Mouse (Mus musculus) liver, embryonic 11.5 days (tissue): ENCODE measurements around the gene Cd300lf. TPM values are rescaled to one million over a fixed set of nuclear protein-coding genes. Genes with fewer than 3 reads are reported as not detected.

Source experiments
- ATAC-seq: fragments of 200-750 bp; cut with Nextera tagmentation; replicated peaks from 2 replicates; pipeline ENCODE4 v1.8.0; 2017; ENCODE audit warnings: moderate number of reproducible peaks, mild to moderate bottlenecking, moderate TSS enrichment, moderate library complexity; ENCODE audit not compliant: low FRiP score
- DNase-seq: peaks from one replicate; pipeline ENCODE4 v3.0.0-alpha.2; 2017; ENCODE audit warnings: low spot score
- H3K27ac ChIP-seq: fragments of 300-500 bp; sonication (generic); 2 replicates; pipeline ENCODE4 v1.5.1; 2014; ENCODE audit warnings: mild to moderate bottlenecking, low read depth, low read length, control low read depth
- H3K27me3 ChIP-seq: fragments of 300-500 bp; sonication (generic); replicated peaks from 2 replicates; pipeline ENCODE4 v1.6.1; 2014; ENCODE audit warnings: low read length, mixed read lengths; ENCODE audit not compliant: control insufficient read depth, insufficient read depth
- H3K36me3 ChIP-seq: fragments of 300-500 bp; sonication (generic); 2 replicates; pipeline ENCODE4 v1.6.1; 2014; ENCODE audit warnings: mild to moderate bottlenecking, low read length, moderate library complexity, mixed read lengths; ENCODE audit not compliant: control insufficient read depth, insufficient read depth
- H3K4me1 ChIP-seq: fragments of 300-500 bp; sonication (generic); replicated peaks from 2 replicates; pipeline ENCODE4 v1.6.1; 2014; ENCODE audit warnings: low read length, mixed read lengths; ENCODE audit not compliant: control insufficient read depth, insufficient read depth
- H3K4me2 ChIP-seq: fragments of 300-500 bp; sonication (generic); 2 replicates; pipeline ENCODE4 v1.6.1; 2014; ENCODE audit warnings: mild to moderate bottlenecking, control low read depth, moderate library complexity
- H3K4me3 ChIP-seq: fragments of 300-500 bp; sonication (generic); 2 replicates; pipeline ENCODE4 v1.5.1; 2014; ENCODE audit warnings: low read depth, low read length, control low read depth
- H3K9ac ChIP-seq: fragments of 300-500 bp; sonication (generic); 2 replicates; pipeline ENCODE4 v1.6.1; 2014; ENCODE audit warnings: low read depth, low read length, control low read depth
- H3K9me3 ChIP-seq: fragments of 300-500 bp; sonication (generic); 2 replicates; pipeline ENCODE4 v1.6.1; 2016; ENCODE audit warnings: low read length, inconsistent platforms, mixed read lengths; ENCODE audit not compliant: control insufficient read depth
- WGBS: fragments of 180-500 bp; shearing (Covaris S2); extraction: QIAGEN DNeasy Blood & Tissue Kit; methylation state at CpG from one replicate; pipeline ENCODE4 v1.1.7; 2014; 5-methylcytosine and 5-hydroxymethylcytosine counted together
- polyA plus RNA-seq: library from polyadenylated mRNA; unstranded; fragments of >200 nt; fragmentation: Nextera tagmentation; extraction: Ambion mirVana; gene quantifications from 2 replicates; pipeline ENCODE4 v1.2.1, GENCODE M21; 2014

Gene Cd300lf
- polyA plus RNA-seq, 1 experiment from 2014 or later, result 0.63 TPM

GRCm38 (mm10) chr11:115172825-115173287 lies 39.1 kb upstream of the Cd300lf start:
- no peaks in the 10 kb centered on the region; the same call in 1 of the 2 replicates for H3K36me3 ChIP-seq
- no peaks in the 10 kb centered on the region for H3K9me3 ChIP-seq
- peak overlapping the region; percentile 45 for H3K4me2 ChIP-seq
- no peak overlapping the region for H3K9ac ChIP-seq
- no peaks in the 10 kb centered on the region for H3K27me3 ChIP-seq
- H3K27ac ChIP-seq, result 0 out of 2 replicates have a peak overlapping the region, but pooled peaks have one; percentile 3
- H3K4me1 ChIP-seq, result peaks cover 54% of the 10 kb centered on the region
- no peak for DNase-seq
- 34% methylated on average over 4 of the region's 4 CpGs for WGBS
- H3K4me3 ChIP-seq, result no peak overlapping the region
- peak; percentile 45; the same call in 1 of the 2 replicates for ATAC-seq

DNA sequence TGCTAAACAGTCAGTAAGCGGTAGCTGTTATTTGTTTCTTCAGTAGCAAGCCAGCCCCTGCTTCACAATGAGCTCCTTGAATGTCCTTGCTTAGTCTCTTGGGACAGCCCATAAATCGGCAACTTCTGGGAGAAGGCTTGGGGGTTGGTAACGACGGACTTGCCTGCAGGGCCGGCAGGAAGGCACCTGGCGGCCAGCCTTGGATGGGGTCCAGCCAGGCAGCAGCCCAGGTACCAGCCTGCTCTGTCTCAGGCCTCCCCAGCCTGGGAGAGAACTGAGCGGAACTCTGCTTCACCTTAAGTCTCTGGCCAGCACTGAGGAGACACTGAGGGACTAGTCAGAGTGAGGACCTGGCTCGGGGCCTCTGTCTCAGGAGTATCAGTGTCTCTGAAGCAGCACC lies 37.3 kb upstream of the Cd300lf start:
- Histone ChIP-seq H3K9me3 (no peaks in the 10 kb centered on the region), H3K9ac (no peak overlapping the region), H3K4me1 (peaks cover 46% of the 10 kb centered on the region), H3K27me3 (no peaks in the 10 kb centered on the region), H3K4me3 (no peak overlapping the region), H3K4me2 (no peak overlapping the region), H3K27ac (no peak overlapping the region), H3K36me3 (no peaks in the 10 kb centered on the region; the same call in 1 of the 2 replicates)
- WGBS, result 69% methylated on average over 8 of the region's 8 CpGs
- DNase-seq (no peak), ATAC-seq (no peak)

DNA sequence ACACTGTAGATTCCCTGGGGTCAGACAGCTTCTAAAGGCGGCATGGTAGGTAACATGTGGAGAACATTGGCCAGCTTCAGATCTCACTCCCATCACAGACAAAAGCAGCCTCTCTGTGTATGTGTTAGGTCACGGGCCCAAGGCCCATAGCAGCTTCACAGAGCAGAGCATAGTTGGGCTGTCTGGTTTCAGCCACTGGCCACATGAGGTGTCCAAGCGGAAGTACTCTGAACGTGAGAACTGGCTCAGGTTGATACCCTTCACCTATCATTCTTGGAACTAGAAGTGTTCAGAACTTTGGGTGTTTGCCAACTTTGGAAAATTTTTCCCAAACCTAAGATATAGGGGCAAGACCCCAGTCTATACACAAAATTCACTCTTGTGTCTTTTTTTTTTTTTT lies 35.6 kb upstream of the Cd300lf start:
- H3K9me3 ChIP-seq, result no peaks in the 10 kb centered on the region
- peaks cover 43% of the 10 kb centered on the region for H3K4me1 ChIP-seq
- no peak overlapping the region for H3K4me3 ChIP-seq
- WGBS, result 87% methylated on average over 4 of the region's 4 CpGs
- ATAC-seq (no peak), DNase-seq (no peak)
- H3K9ac ChIP-seq, result no peak overlapping the region
- no peak overlapping the region for H3K4me2 ChIP-seq
- H3K27ac ChIP-seq, result no peak overlapping the region
- H3K27me3 ChIP-seq, result no peaks in the 10 kb centered on the region
- no peaks in the 10 kb centered on the region; the same call in 1 of the 2 replicates for H3K36me3 ChIP-seq

GRCm38 (mm10) chr11:115167631-115168249 lies 33.9 kb upstream of the Cd300lf start:
- whole genome bisulfite sequencing, result 75% methylated on average over 8 of the region's 8 CpGs
- no peak for DNase-seq
- Histone ChIP-seq H3K4me3 (no peak overlapping the region), H3K27me3 (no peaks in the 10 kb centered on the region), H3K27ac (no peak overlapping the region), H3K9ac (no peak overlapping the region), H3K4me1 (peaks cover 33% of the 10 kb centered on the region), H3K4me2 (no peak overlapping the region), H3K9me3 (no peaks in the 10 kb centered on the region), H3K36me3 (no peaks in the 10 kb centered on the region; the same call in 1 of the 2 replicates)
- ATAC-seq, result no peak

GRCm38 (mm10) chr11:115166776-115167175 lies 33.0 kb upstream of the Cd300lf start:
- H3K27me3 ChIP-seq, result no peaks in the 10 kb centered on the region
- H3K27ac ChIP-seq, result no peak overlapping the region
- peak overlapping the region; percentile 93 for H3K4me2 ChIP-seq
- H3K9ac ChIP-seq, result no peak overlapping the region
- H3K36me3 ChIP-seq, result no peaks in the 10 kb centered on the region; the same call in 1 of the 2 replicates
- 85% methylated on average over 3 of the region's 3 CpGs for WGBS
- no peaks in the 10 kb centered on the region for H3K9me3 ChIP-seq
- H3K4me1 ChIP-seq, result peaks cover 33% of the 10 kb centered on the region
- ATAC-seq, result no peak
- no peak for DNase-seq
- no peak overlapping the region for H3K4me3 ChIP-seq

GRCm38 (mm10) chr11:115164976-115165374 lies 31.2 kb upstream of the Cd300lf start:
- H3K9me3 ChIP-seq, result no peaks in the 10 kb centered on the region
- peak overlapping the region; percentile 93 for H3K4me2 ChIP-seq
- WGBS, result 9% methylated on average over 9 of the region's 9 CpGs
- ATAC-seq (0 out of 2 replicates have a peak, but pooled peaks have one; percentile 14), DNase-seq (no peak)
- no peaks in the 10 kb centered on the region; the same call in 1 of the 2 replicates for H3K36me3 ChIP-seq
- H3K27me3 ChIP-seq, result no peaks in the 10 kb centered on the region
- peak overlapping the region; percentile 72; the same call in 1 of the 2 replicates for H3K27ac ChIP-seq
- peak overlapping the region; percentile 80 for H3K4me3 ChIP-seq
- peaks cover 38% of the 10 kb centered on the region for H3K4me1 ChIP-seq
- peak overlapping the region; percentile 74 for H3K9ac ChIP-seq

GRCm38 (mm10) chr11:115164341-115164975 lies 30.7 kb upstream of the Cd300lf start:
- peak overlapping the region; percentile 74 for H3K9ac ChIP-seq
- 0% methylated on average over 13 of the region's 14 CpGs for WGBS
- no peaks in the 10 kb centered on the region for H3K9me3 ChIP-seq
- H3K36me3 ChIP-seq, result no peaks in the 10 kb centered on the region; the same call in 1 of the 2 replicates
- DNase-seq, result no peak
- H3K27ac ChIP-seq, result peak overlapping the region; percentile 72
- H3K27me3 ChIP-seq, result no peaks in the 10 kb centered on the region
- peaks cover 38% of the 10 kb centered on the region for H3K4me1 ChIP-seq
- peak overlapping the region; percentile 93 for H3K4me2 ChIP-seq
- no peak for ATAC-seq
- H3K4me3 ChIP-seq, result peak overlapping the region; percentile 80

DNA sequence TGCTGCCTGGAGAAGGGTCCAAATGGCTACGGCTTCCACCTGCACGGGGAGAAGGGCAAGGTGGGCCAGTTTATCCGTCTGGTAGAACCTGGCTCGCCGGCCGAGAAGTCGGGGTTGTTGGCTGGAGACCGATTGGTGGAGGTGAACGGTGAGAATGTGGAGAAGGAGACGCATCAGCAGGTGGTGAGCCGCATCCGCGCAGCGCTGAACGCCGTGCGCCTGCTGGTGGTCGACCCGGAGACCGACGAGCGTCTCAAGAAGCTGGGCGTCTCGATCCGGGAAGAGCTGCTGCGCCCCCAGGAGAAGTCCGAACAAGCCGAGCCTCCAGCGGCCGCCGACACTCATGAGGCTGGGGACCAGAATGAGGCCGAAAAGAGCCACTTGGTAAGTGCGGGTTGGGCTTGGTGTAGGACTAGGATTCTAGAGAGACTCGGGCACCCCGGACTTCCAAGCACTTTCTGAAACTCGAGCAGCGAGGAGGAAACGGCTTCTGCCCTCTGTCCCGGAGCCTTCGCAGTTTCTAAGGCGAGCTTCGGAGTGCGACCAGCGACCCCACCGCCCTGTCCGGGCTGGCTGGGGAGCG lies 29.9 kb upstream of the Cd300lf start:
- Histone ChIP-seq H3K36me3 (no peaks in the 10 kb centered on the region; the same call in 1 of the 2 replicates), H3K4me1 (peaks cover 39% of the 10 kb centered on the region), H3K4me2 (peak overlapping the region; percentile 93), H3K27me3 (no peaks in the 10 kb centered on the region), H3K9ac (peak overlapping the region; percentile 74), H3K9me3 (no peaks in the 10 kb centered on the region), H3K4me3 (peak overlapping the region; percentile 80), H3K27ac (peak overlapping the region; percentile 72)
- under 1% methylated on average over 47 of the region's 47 CpGs for WGBS
- DNase-seq, result no peak
- peak; percentile 21 for ATAC-seq
